Mouse (Mus musculus) embryonic fibroblast, embryonic 13.5 days (primary cell): ENCODE measurements around the gene Pla2g3. TPM values are rescaled to one million over a fixed set of nuclear protein-coding genes. Genes with fewer than 3 reads are reported as not detected.

Experiments
- H3K27ac ChIP-seq: 2 replicates; pipeline ENCODE4 v1.5.1; 2012; ENCODE audit warnings: low read length, control low read depth, inconsistent platforms; ENCODE audit not compliant: insufficient read depth
- H3K4me1 ChIP-seq: 2 replicates; pipeline ENCODE4 v1.6.1; 2011; ENCODE audit warnings: low read length; ENCODE audit not compliant: control insufficient read depth, insufficient read depth
- H3K4me3 ChIP-seq: 2 replicates; pipeline ENCODE4 v1.5.1; 2011; ENCODE audit warnings: mild to moderate bottlenecking, control low read depth, low read length; ENCODE audit not compliant: insufficient read depth
- CTCF ChIP-seq: IDR thresholded peaks from 2 replicates; pipeline ENCODE4 v1.5.1; 2011; ENCODE audit warnings: mild to moderate bottlenecking, control low read depth, low read length, moderate library complexity, borderline replicate concordance; ENCODE audit not compliant: insufficient read depth
- POLR2A ChIP-seq: IDR thresholded peaks from 2 replicates; pipeline ENCODE4 v1.6.1; 2011; ENCODE audit warnings: low read depth, mild to moderate bottlenecking, control low read depth, low read length, moderate library complexity
- polyA plus RNA-seq: library from polyadenylated mRNA; stranded (reverse); fragments of >200 nt; gene quantifications from 2 replicates; pipeline ENCODE4 v1.2.4, GENCODE M21; 2011; ENCODE audit warnings: low read depth; ENCODE audit not compliant: missing spikeins, insufficient read length

The Pla2g3 gene
- polyA plus RNA-seq, 1 experiment, result 0.25 TPM

- TF ChIP-seq POLR2A (no peak), CTCF (no peak)
- Histone ChIP-seq H3K4me3 (no peak overlapping the region), H3K4me1 (no peaks in the 10 kb centered on the region), H3K27ac (no peak overlapping the region)
Observed at GRCm38 (mm10) chr11:3526979-3527738, 39.1 kb downstream of the Pla2g3 start.

- H3K27ac ChIP-seq, result no peak overlapping the region
- H3K4me3 ChIP-seq, result no peak overlapping the region
- H3K4me1 ChIP-seq, result no peaks in the 10 kb centered on the region
- no peak for TF ChIP-seq CTCF
- no peak for TF ChIP-seq POLR2A
Observed at GRCm38 (mm10) chr11:3527766-3528165, 39.7 kb downstream of the Pla2g3 start.

GRCm38 (mm10) chr11:3528208-3528607 is 40.1 kb downstream of the Pla2g3 start:
- TF ChIP-seq POLR2A, result no peak
- TF ChIP-seq CTCF, result no peak
- no peaks in the 10 kb centered on the region for H3K4me1 ChIP-seq

GRCm38 (mm10) chr11:3529476-3530252 is 41.6 kb downstream of the Pla2g3 start:
- Histone ChIP-seq H3K4me1 (no peaks in the 10 kb centered on the region), H3K27ac (no peak overlapping the region), H3K4me3 (no peak overlapping the region)
- TF ChIP-seq POLR2A, result no peak
- no peak for TF ChIP-seq CTCF

More at GRCm38 (mm10) chr11:3528208-3528607, 40.1 kb downstream of the Pla2g3 start:
- H3K4me3 ChIP-seq, result no peak overlapping the region
- no peak overlapping the region for H3K27ac ChIP-seq

- TF ChIP-seq CTCF (no peak), POLR2A (no peak)
- Histone ChIP-seq H3K4me3 (no peak overlapping the region), H3K27ac (no peak overlapping the region), H3K4me1 (peaks cover 3% of the 10 kb centered on the region)
Observed at GRCm38 (mm10) chr11:3530731-3531130, 42.6 kb downstream of the Pla2g3 start.

- no peak for TF ChIP-seq CTCF
- TF ChIP-seq POLR2A, result no peak
- Histone ChIP-seq H3K27ac (no peak overlapping the region), H3K4me1 (peaks cover 3% of the 10 kb centered on the region)
Observed at GRCm38 (mm10) chr11:3531634-3532033, 43.5 kb downstream of the Pla2g3 start.

GRCm38 (mm10) chr11:3532101-3532931 is 44.2 kb downstream of the Pla2g3 start:
- TF ChIP-seq POLR2A, result no peak
- no peak for TF ChIP-seq CTCF
- Histone ChIP-seq H3K27ac (no peak overlapping the region), H3K4me1 (peaks cover 6% of the 10 kb centered on the region), H3K4me3 (no peak overlapping the region)

More at GRCm38 (mm10) chr11:3531634-3532033, 43.5 kb downstream of the Pla2g3 start:
- H3K4me3 ChIP-seq, result no peak overlapping the region

- TF ChIP-seq POLR2A (no peak), CTCF (no peak)
- H3K4me3 ChIP-seq, result no peak overlapping the region
- no peak overlapping the region for H3K27ac ChIP-seq
- H3K4me1 ChIP-seq, result peaks cover 6% of the 10 kb centered on the region
Observed at GRCm38 (mm10) chr11:3533406-3533932, 45.4 kb downstream of the Pla2g3 start.

GRCm38 (mm10) chr11:3534956-3535355 is 46.9 kb downstream of the Pla2g3 start:
- Histone ChIP-seq H3K27ac (no peak overlapping the region), H3K4me1 (peaks cover 6% of the 10 kb centered on the region), H3K4me3 (peak overlapping the region; percentile 6; the same call in 1 of the 2 replicates)
- TF ChIP-seq POLR2A (no peak), CTCF (no peak)
